Mouse (Mus musculus): ENCODE results near the gene Cercam.

The Cercam gene

DNA sequence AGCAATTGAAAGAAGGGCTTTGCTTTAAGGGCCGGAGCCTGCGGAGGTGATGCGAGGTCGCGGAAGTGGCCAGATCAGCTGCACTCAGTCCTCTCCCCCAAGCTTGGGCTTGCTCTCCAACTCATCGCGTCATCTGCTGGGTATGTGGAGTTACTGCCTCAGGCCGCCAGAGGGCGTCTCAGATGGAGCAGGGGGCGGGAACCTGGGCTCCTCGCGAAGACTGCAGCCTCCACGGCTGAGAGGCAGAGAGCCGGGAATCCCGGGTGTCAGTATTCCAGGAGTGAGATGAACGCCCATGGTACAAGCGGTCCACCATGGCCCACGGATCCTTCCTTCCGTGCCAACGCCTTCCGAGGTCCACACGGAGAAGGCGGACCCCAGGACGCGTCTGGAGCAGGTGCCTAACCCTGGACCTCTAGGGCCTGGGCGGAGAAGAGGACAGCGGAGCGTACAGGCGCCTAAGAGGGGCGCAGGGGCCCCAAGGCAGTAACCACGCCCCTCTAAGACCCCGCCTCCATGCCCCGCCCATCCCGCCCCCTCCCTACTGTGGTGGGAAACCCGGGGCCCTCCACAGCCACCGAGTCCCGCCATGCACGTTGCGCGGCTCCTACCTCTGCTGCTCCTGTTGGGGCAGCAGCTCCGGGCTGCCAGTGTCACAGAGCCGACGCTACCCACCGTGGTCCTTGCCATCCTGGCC lies at the start of gene Cercam:
Gene Cercam (plus strand): TSS at position 216 of the 697 bp plus-strand sequence.
- peak; percentile 88 for DNase-seq (ENCODE audit: low read depth, low spot score)

- no peak for DNase-seq (ENCODE audit: low read depth, low spot score)
Measured at GRCm38 (mm10) chr2:29819363-29819762, 49.6 kb upstream of the Cercam start.

- DNase-seq (ENCODE audit: low read depth, low spot score), result peak; percentile 65
Measured at GRCm38 (mm10) chr2:29820025-29820817, 48.7 kb upstream of the Cercam start, which contains the start of gene Urm1. Gene Urm1 (plus strand): TSS chr2:29820075.

DNA sequence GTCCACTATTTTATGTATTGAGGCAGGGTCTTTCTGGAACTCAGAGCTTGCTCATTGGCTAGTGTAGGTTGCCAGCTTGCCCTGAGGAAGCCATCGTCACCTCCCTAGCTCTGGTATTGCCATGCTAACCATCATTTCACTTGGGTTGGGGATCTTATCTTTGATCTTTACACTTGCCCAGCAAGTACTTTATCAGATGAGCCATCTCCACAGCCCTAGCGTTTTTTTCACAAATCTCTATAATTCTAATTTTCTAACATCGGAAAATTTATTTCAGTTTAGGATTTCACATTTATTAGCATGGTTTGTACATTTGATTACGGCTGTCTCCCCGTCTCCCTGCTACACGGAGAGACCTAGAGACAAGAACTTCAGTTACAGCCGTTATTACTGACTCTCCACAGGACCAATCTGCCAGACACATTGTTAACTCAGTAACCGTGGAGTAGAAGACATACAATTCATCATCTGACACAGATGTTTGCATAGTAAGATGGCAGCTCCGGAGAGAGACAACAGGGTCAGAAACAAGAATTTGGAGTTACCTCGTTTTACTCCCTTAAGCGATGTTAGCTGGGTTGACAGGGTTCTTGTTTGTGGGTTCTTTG lies 42.5 kb upstream of the Cercam start:
- DNase-seq (ENCODE audit: low read depth, low spot score), result peak; percentile 24

DNA sequence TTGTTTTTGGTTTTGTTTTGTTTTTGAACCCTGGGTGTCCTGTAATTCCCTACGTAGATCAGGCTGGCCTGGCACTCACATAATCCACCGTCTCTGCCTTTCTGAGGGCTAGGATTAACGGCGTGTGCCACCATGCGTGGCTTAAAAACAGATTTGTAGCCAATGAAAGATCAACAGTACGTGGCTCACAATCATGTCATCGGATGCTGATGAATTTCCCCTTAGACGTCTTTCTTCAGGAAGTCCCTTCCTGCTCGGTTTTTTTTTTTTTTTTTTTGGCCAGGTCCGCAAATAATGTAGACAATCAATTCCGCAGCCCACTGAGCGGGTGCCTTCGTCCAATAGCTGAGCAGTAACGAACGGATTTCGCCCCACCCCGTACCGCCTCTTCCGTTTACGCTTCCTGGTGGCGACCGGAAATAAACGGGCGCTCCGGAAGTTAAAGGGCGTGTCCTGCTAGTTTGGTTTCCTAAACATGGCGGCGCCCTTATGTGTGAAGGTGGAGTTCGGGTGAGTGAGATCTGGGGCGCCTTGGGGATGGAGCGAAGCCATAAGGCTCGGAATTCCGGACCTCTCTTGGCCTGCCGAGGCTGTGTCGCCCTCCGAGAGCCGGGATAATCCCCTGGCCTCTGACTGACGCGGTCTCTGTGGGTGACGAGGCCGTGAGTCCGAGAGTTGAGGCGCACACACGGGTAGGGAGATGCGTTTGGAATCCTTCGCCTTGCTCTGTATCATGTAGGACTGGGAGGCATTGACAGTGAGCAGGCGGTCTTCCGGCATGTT lies 41.8 kb upstream of the Cercam start:
- DNase-seq (ENCODE audit: low read depth, low spot score), result peak; percentile 97

- DNase-seq (ENCODE audit: low read depth, low spot score), result no peak
Measured at GRCm38 (mm10) chr2:29827709-29828024, 41.3 kb upstream of the Cercam start.

- no peak for DNase-seq (ENCODE audit: low read depth, low spot score)
Measured at GRCm38 (mm10) chr2:29831106-29831505, 37.9 kb upstream of the Cercam start.

GRCm38 (mm10) chr2:29833796-29834195 lies 35.2 kb upstream of the Cercam start:
- no peak for DNase-seq (ENCODE audit: low read depth, low spot score)

GRCm38 (mm10) chr2:29835391-29835899 lies 33.5 kb upstream of the Cercam start:
- no peak for DNase-seq (ENCODE audit: low read depth, low spot score)

GRCm38 (mm10) chr2:29839460-29839859 lies 29.5 kb upstream of the Cercam start:
- no peak for DNase-seq (ENCODE audit: low read depth, low spot score)

DNA sequence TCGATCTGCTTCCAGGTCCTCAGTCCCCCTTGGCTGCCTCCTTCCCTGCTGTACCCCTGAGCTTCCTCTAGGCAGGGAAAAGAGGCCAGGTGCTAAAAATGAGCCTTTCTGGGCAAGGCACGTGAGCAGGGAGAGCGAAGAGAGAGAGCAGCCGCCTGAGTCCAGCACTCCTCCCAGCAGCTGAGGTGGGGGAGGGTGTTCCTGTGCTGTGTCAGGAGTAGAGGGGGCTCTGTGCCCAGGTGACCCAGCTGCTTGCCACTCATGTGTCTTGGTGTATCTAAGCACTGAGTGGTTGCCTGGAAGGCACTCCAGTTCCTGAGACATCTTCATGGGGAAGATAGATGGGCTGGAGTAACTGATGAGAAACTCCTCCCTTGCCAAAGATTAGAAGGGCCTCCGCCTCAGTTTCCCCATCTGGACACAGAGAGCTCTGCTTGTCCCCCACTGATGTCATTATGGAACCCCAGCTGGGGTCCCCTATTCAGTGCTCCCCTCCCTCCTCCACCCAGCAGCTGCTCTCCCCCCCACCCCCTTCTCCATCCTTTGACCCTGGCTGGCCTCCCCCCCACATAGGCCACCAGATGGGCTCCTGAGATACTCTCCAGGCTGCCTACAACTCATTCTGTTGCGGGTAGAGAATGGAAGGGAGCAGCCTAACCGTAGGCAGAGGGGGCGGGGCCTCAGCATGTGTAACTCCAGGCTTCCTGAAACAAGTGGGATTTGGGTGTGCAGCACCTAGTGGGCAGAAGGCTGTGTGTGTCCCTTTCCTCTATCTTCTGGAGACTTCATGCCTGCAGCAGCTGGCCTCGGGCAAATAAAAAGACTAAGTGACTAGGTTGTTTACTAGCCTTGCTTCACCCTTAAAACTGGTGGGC lies 25.5 kb upstream of the Cercam start:
- no peak for DNase-seq (ENCODE audit: low read depth, low spot score)

- DNase-seq (ENCODE audit: low read depth, low spot score), result no peak
Measured at GRCm38 (mm10) chr2:29844115-29844514, 24.8 kb upstream of the Cercam start.

DNA sequence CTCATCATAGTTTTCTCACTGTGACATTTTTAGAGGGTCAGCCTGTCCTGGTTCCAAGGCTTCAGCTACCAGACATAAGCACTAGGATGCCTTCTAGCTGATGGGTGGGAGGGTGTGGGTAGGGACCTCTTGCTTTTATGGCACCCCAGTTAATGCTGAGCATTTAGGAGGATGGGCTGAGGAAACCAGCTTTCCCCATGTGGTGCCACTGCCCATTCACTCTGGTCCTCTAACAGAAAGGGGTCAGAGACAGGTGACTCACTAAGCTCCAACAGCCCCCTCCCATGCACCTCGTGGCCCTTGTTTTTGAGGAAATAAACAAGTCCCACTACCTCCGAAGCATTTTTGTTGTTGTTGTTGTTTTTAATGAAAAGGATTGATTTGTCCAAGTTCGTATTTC lies 24.3 kb upstream of the Cercam start:
- no peak for DNase-seq (ENCODE audit: low read depth, low spot score)

DNA sequence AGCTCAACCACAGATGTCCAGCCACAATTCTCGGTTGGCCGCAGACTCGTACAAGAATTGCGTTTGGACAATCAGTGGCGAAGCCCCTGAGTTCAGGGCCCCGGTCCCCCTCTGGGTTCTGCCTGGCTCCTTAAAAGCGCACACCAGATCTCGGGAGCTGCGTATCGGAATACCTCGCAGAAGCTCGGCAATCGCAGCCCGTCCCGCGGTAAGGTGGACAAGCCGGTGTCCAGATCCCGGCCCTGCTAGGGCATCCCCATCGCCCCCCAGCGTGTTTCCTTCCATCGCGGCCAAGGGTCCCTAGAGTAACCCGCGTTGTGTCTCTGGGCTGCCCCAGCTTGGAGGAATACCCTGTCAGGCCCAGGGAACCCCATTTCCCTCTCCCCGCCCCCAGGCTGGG lies 23.3 kb upstream of the Cercam start:
- no peak for DNase-seq (ENCODE audit: low read depth, low spot score)

GRCm38 (mm10) chr2:29846061-29846853 lies 22.7 kb upstream of the Cercam start:
- DNase-seq (ENCODE audit: low read depth, low spot score), result no peak

DNA sequence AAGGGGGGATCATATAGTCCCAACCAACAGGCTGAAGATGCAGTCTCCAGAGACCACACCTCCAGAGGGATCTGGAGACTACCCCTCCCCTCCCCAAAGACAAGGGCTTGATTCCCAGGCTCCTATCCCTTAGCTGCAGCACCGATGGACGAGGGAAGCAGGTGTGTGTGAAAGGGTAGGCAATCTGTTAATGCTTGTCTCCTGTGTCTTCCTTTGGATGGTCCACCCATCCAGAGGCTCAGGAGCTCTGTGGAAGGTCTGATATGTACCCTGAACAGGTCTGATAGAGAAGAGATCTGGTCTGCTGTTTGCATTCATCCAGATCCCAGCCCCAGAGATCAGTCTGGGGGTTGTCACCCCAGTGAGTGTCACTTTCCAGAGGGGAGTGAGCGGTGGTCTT lies 22.1 kb upstream of the Cercam start:
- no peak for DNase-seq (ENCODE audit: low read depth, low spot score)

- no peak for DNase-seq (ENCODE audit: low read depth, low spot score)
Measured at GRCm38 (mm10) chr2:29849041-29849440, 19.9 kb upstream of the Cercam start.

DNA sequence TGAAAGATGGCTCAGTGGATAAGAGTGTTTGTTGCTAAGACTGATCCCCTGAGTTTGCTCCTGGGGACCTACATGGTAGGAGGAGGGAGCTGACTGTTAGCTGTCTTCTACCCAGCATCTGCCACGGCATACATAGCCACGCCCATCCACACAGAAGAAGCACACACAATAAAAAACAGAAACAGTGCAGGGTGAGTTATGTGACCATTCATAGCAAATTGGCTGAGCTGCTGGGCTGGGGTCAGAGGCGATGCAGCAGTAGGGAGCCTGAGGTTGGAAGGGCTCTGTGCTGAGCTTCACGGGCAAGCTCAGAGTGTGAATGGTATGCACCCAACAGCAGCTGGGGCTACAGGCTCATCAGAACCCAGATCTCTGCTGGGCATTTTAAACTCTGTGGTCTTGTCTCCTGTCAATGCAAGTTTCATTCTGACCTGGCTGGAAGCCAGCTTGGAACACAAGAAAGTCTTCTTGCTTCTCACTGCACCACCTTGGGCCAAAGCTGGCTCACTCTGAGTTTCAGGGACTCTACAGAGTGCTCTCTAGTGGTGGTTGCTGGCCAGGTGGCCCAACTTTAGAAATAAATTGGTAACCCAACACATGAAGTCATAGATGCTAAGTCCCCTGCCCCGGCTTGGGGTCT lies 19.0 kb upstream of the Cercam start:
- DNase-seq (ENCODE audit: low read depth, low spot score), result peak; percentile 24

DNA sequence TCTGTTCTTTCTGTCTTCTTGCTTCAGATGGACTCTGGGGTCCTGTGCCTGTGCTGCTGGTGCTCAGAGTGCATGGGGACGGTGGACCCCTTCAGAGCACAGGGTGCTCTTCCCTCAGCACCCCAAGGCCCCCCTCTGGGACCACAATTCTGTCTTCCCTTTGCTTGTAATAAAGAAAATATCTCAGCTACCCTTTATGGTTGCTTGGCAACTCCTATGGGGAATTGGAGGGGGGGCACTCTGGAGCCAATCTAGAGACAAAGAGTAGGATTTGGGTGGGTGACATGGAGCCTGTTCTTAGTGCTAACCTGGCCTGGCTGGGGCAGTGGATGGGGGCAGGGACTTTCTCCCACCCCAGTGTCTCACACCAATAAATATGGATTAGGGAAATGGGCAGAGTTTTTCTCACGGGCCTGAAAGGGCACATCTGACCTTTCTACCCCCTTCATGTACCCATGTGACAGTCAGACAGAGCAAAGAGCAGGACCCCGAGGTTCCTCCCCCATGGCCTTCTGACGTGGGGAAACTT lies 15.9 kb upstream of the Cercam start:
- no peak for DNase-seq (ENCODE audit: low read depth, low spot score)
